Mouse (Mus musculus): ENCODE results near the gene Ostc. TPM values are rescaled to one million over a fixed set of nuclear protein-coding genes. Genes with fewer than 3 reads are reported as not detected.

The Ostc gene
- total RNA-seq, 2 experiments from 2014 or later, result 27.6 to 50.3 TPM

DNA sequence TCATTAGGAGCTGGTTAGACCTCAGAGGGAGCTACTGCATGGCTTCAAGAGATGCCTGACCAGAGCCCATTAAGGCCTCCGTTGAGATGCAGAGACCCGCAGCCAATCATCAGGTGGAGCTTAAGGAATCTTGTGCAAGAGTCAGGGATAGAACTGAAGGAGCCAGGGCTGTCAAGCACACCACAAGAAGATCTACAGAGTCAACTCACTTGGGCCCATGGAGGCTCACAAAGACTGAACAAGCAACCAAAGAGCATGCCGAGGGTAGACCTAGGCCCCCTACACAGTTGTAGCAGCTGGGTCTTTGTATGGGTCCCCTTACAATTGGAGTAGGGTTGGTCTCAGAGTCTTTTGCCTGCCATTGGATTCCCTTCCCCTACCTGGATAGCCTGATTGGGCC lies 46.7 kb downstream of the Ostc start:
- no peak for ATAC-seq (replicated peaks; ENCODE audit: low FRiP score, poor library complexity, severe bottlenecking)

DNA sequence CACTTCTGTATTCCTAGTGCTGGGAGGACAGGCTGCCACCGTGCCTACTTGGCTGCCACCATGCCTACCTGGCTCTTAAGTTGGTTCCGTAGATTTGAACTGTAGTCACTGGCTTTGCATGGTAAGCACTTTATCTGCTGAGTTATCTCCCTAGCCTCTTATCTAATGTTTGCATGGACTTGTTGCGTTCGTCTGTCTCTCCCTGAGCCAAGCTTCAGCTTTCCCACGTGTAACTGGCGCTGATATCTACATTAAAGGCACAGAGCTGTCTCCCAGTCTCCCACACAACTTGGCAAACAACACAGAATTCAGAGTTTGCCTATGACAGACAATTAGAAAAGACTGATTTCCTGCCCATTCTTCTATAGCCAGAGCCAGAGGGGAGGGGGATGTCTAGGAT lies 48.6 kb downstream of the Ostc start:
- ATAC-seq (replicated peaks; ENCODE audit: low FRiP score, poor library complexity, severe bottlenecking), result no peak

- no peak for ATAC-seq (replicated peaks; ENCODE audit: low FRiP score, poor library complexity, severe bottlenecking)
These were observed 59.7 kb downstream of the Ostc start for GRCm38 (mm10) chr3:130649569-130649968.

DNA sequence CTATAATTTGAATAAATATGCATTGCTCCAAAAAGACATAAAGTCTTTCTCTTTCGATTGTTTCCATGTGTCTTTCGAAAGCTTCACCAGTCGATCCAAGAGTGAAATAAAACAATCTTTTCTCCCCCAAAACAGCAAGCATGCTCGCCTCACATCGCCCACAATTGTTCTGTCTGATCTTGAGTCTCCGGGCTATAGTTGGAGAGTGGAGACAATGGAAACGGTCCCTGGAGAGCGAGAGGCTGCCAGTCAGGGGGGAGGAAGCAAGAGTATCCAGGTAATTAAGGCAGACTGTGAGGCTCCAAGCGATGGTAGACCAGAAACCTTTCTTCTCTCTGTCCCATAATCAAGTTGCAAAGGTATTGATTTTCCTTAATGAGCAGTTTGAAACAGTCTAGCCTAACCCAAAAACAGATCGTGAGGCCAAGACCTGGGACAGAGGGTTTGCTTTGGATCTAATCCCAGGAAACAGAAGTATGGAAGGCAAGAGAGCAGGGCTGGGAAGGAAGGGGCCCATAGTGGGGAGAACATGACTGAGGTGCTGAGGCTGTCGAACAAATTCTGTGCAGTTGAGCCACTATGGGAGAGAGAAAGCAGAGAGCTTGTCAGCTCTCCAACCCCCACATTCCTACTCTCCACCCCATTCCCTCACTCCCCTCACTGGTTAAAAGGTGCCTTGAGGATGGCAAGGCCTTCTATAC lies 63.0 kb downstream of the Ostc start:
- no peak for ATAC-seq (replicated peaks; ENCODE audit: low FRiP score, poor library complexity, severe bottlenecking)

Other genes with a start within 250 kb of the Ostc start
- gene Etnppl, start 92.0 kb downstream of the Ostc start, total RNA-seq (2015; ENCODE audit: low replicate concordance), result not detected in 2 replicates
- gene Etnppl, start 92.0 kb downstream of the Ostc start, total RNA-seq (2017; ENCODE audit: low replicate concordance), result not detected in 2 replicates
- 421 and 458 TPM in 2 replicates for gene Rpl34, start 21.0 kb upstream of the Ostc start, total RNA-seq (2015; ENCODE audit: low replicate concordance)
- gene Rpl34, start 21.0 kb upstream of the Ostc start, total RNA-seq (2017; ENCODE audit: low replicate concordance), result 604 and 672 TPM in 2 replicates